9 mouse cellular contexts compared by ENCODE assay signal in the genomic region with DNA sequence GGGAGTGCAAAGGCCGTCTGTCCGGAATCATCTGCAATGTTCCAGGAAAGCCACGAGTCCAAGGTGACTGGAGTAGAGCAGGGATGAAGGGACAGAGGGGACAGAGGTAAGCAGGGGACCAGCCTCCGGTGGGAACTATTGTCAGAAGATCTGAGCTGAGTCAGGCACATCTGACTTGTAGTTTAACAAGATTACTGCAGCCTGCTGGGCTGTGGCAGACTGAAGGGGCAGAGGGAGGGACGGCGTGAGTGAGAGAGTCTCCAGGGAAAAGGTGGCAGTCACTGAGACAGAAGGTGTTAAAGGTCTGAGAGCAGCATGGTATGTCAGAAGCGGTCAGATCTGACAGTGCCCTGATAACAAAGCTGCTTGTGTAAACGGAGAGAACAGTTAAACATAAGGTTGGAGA. TPM values are rescaled to one million over a fixed set of nuclear protein-coding genes. Genes with fewer than 3 reads are reported as not detected.
DNase-seq lines count a peak whose midpoint lies in the region; ATAC-seq and TF ChIP-seq lines count a peak whose summit lies in the region.
"Had no signal": no experiment of that assay in that cellular context is flagged by ENCODE, and none has a peak within 500 bp of the region (broad histone marks: within the 10 kb centered on the region; RNA-seq: fewer than 3 reads in every experiment).

No protein-coding gene starts in this region.

- 16% methylated on average over 8 of the region's 8 CpGs for WGBS in kidney, embryonic 15.5 days
- WGBS in embryonic facial prominence, embryonic 14.5 days = 19% methylated on average over 8 of the region's 8 CpGs
- 21% methylated on average over 8 of the region's 8 CpGs for WGBS in hindbrain, postnatal 0 days
- WGBS in midbrain, embryonic 12.5 days = 10% methylated on average over 8 of the region's 8 CpGs

- no peak for DNase-seq in kidney, postnatal 10 days
- no peak for DNase-seq in embryonic facial prominence, embryonic 14.5 days (ENCODE audit: low spot score)
- peak; percentile 31 for DNase-seq in hindbrain, postnatal 0 days (ENCODE audit: low spot score)
- no peak for DNase-seq in thymus, postnatal 36 days
- DNase-seq in left cerebral cortex, postnatal 36 days (ENCODE audit: low spot score in 2 of 2) = no peak
- no peak for DNase-seq in layer of hippocampus, postnatal 25 days (ENCODE audit: extremely low spot score in 1 of 2, low spot score in 1 of 2)

- no peaks in the 10 kb centered on the region for H3K27me3 ChIP-seq in kidney, embryonic 15.5 days
- H3K27me3 ChIP-seq in embryonic facial prominence, embryonic 14.5 days (replicated peaks; ENCODE audit: control insufficient read depth, insufficient read depth, low read length) = no peaks in the 10 kb centered on the region
- H3K27me3 ChIP-seq in hindbrain, postnatal 0 days (ENCODE audit: insufficient read depth, low read length) = no peaks in the 10 kb centered on the region
- no peaks in the 10 kb centered on the region for H3K27me3 ChIP-seq in midbrain, embryonic 12.5 days
- H3K27me3 ChIP-seq: Patski had no signal

- peak; percentile 59 for ATAC-seq in kidney, embryonic 15.5 days (replicated peaks; ENCODE audit: low FRiP score)
- no peak for ATAC-seq in embryonic facial prominence, embryonic 14.5 days (ENCODE audit: low read depth)
- ATAC-seq in hindbrain, postnatal 0 days = peak; percentile 57; the same call in 1 of the 2 replicates
- peak; percentile 57 for ATAC-seq in midbrain, embryonic 12.5 days (ENCODE audit: low FRiP score, low read depth)
- ATAC-seq: Patski had no signal

- intact Hi-C loops in left cerebral cortex, postnatal 36 days (cut with DNase I) = no loop called here

- H3K4me3 ChIP-seq in kidney, embryonic 15.5 days (replicated peaks) = 0 out of 2 replicates have a peak overlapping the region, but pooled peaks have one; percentile 2
- no peak overlapping the region for H3K4me3 ChIP-seq in embryonic facial prominence, embryonic 14.5 days (ENCODE audit: low read depth, low read length)
- no peak overlapping the region for H3K4me3 ChIP-seq in hindbrain, postnatal 0 days (ENCODE audit: low read length)
- no peak overlapping the region for H3K4me3 ChIP-seq in midbrain, embryonic 12.5 days

- H3K36me3 ChIP-seq in kidney, embryonic 15.5 days = 0 out of 2 replicates have a peak, but pooled peaks cover 3% of the 10 kb centered on the region
- H3K36me3 ChIP-seq in embryonic facial prominence, embryonic 14.5 days (ENCODE audit: control insufficient read depth, insufficient read depth, low read length) = no peaks in the 10 kb centered on the region
- H3K36me3 ChIP-seq in hindbrain, postnatal 0 days (ENCODE audit: insufficient read depth, low read length) = no peaks in the 10 kb centered on the region
- H3K36me3 ChIP-seq in midbrain, embryonic 12.5 days = no peaks in the 10 kb centered on the region

- no peak for TF ChIP-seq CTCF in hindbrain, postnatal 0 days (IDR thresholded peaks at IDR 0.05; ENCODE audit: low read depth)

- peaks cover 59% of the 10 kb centered on the region for H3K4me1 ChIP-seq in kidney, embryonic 15.5 days
- H3K4me1 ChIP-seq in embryonic facial prominence, embryonic 14.5 days (ENCODE audit: control insufficient read depth, insufficient read depth, low read length) = peaks cover 45% of the 10 kb centered on the region
- H3K4me1 ChIP-seq in hindbrain, postnatal 0 days (ENCODE audit: insufficient read depth, low read length) = peaks cover 18% of the 10 kb centered on the region
- H3K4me1 ChIP-seq in midbrain, embryonic 12.5 days = peaks cover 45% of the 10 kb centered on the region

- no peaks in the 10 kb centered on the region for H3K9me3 ChIP-seq in kidney, embryonic 15.5 days (replicated peaks)
- no peaks in the 10 kb centered on the region for H3K9me3 ChIP-seq in embryonic facial prominence, embryonic 14.5 days (ENCODE audit: control insufficient read depth, low read length)
- H3K9me3 ChIP-seq in hindbrain, postnatal 0 days (ENCODE audit: low read length) = no peaks in the 10 kb centered on the region
- H3K9me3 ChIP-seq in midbrain, embryonic 12.5 days = no peaks in the 10 kb centered on the region

- peak overlapping the region; percentile 36; the same call in 1 of the 2 replicates for H3K4me2 ChIP-seq in kidney, embryonic 15.5 days
- H3K4me2 ChIP-seq in embryonic facial prominence, embryonic 14.5 days (ENCODE audit: low read depth, low read length) = peak overlapping the region; percentile 20; the same call in 1 of the 2 replicates
- H3K4me2 ChIP-seq in hindbrain, postnatal 0 days (ENCODE audit: low read depth, low read length) = no peak overlapping the region
- peak overlapping the region; percentile 22 for H3K4me2 ChIP-seq in midbrain, embryonic 12.5 days (replicated peaks)

- H3K9ac ChIP-seq in kidney, embryonic 15.5 days = no peak overlapping the region
- H3K9ac ChIP-seq in embryonic facial prominence, embryonic 14.5 days (ENCODE audit: low read depth, low read length) = no peak overlapping the region
- no peak overlapping the region for H3K9ac ChIP-seq in hindbrain, postnatal 0 days (replicated peaks; ENCODE audit: low read length)
- H3K9ac ChIP-seq in midbrain, embryonic 12.5 days (replicated peaks) = no peak overlapping the region

- peak overlapping the region; percentile 71 for H3K27ac ChIP-seq in kidney, embryonic 15.5 days
- H3K27ac ChIP-seq in embryonic facial prominence, embryonic 14.5 days (replicated peaks; ENCODE audit: low read depth, low read length) = peak overlapping the region; percentile 49
- peak overlapping the region; percentile 15; the same call in 1 of the 2 replicates for H3K27ac ChIP-seq in hindbrain, postnatal 0 days
- peak overlapping the region; percentile 15; the same call in 1 of the 2 replicates for H3K27ac ChIP-seq in midbrain, embryonic 12.5 days (replicated peaks)

RNA-seq across cellular contexts. Expression of gene Smad1, which starts 16.5 kb away (rescaled TPM):
- 40.0 and 41.0 TPM in 2 replicates for polyA plus RNA-seq in kidney, embryonic 15.5 days (2015; fragmentation: Nextera tagmentation; extraction: Ambion mirVana)
- 59.4 and 64.7 TPM in 2 replicates for polyA plus RNA-seq in embryonic facial prominence, embryonic 14.5 days (2014; fragmentation: Nextera tagmentation; extraction: Ambion mirVana)
- 69.8 and 77.2 TPM in 2 replicates for total RNA-seq in hindbrain, postnatal 0 days (2014; rRNA removed)
- polyA plus RNA-seq in hindbrain, postnatal 0 days (2015; fragmentation: Nextera tagmentation; extraction: Ambion mirVana) = 49.1 and 50.1 TPM in 2 replicates
- 64.3 and 70.6 TPM in 2 replicates for polyA plus RNA-seq in midbrain, embryonic 12.5 days (2016; fragmentation: Nextera tagmentation; extraction: Ambion mirVana)
- total RNA-seq in left cerebral cortex, postnatal 36 days (2021) = 10 to 100 TPM; 29.4 to 30.1 TPM
- 10 to 100 TPM; 23.9 to 24.4 TPM for total RNA-seq in layer of hippocampus, postnatal 25 days (2021)

Comparison
In these comparisons a context has a peak if more than half of its experiments do, and no peak if none do; other contexts are left out.
1. H3K27ac ChIP-seq: peak in every context shown above with its lines; median percentile 71 in kidney, embryonic 15.5 days; 49 in embryonic facial prominence, embryonic 14.5 days; 15 in hindbrain, postnatal 0 days; 15 in midbrain, embryonic 12.5 days.